Mouse (Mus musculus) retina, adult 2 months (tissue): ENCODE data around the gene 1810055G02Rik.

Experiments used
- DNase-seq: peaks from one replicate; pipeline ENCODE4 v3.0.0-alpha.2; 2012; ENCODE audit warnings: low read depth, low spot score

Gene 1810055G02Rik

GRCm38 (mm10) chr19:3695006-3695405 lies 13.1 kb upstream of the 1810055G02Rik start:
- no peak for DNase-seq

GRCm38 (mm10) chr19:3695471-3695870 lies 12.6 kb upstream of the 1810055G02Rik start:
- DNase-seq = no peak

DNA sequence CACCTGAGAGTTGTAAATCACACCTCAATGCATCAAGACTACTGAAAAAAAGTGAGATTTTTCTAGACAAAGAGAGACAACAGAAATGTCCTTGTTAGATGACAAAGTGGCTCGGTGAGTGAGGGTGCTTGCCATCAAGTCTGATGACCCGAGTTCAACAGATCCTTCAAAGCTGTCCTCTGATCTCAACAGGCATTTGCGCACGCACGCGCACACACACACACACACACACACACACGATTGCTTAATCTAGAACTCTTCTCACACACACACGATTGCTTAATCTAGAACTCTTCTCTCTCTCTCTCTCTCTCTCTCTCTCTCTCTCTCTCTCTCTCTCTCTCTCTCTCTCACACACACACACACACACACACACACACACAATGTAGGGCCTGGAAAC lies 12.1 kb upstream of the 1810055G02Rik start:
- no peak for DNase-seq

DNA sequence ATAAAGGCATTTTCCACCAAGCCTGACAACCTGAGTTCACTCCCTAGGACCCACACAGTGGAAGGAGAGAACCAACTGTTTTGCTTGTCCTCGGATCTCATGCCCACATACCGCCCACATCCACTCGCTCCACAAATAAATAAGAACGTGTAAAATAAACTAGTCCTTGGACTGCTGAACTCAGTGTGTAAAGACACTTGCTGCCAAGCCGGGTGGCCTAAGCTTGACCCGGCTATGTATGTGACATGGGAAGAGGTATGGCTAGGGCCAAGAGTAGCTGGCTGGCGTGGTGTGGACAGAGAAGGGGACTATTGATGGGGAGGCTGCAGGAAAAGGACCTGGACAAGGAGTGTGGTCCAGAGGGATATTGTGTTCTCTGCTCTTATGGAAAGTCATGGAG lies 10.1 kb upstream of the 1810055G02Rik start:
- no peak for DNase-seq

DNA sequence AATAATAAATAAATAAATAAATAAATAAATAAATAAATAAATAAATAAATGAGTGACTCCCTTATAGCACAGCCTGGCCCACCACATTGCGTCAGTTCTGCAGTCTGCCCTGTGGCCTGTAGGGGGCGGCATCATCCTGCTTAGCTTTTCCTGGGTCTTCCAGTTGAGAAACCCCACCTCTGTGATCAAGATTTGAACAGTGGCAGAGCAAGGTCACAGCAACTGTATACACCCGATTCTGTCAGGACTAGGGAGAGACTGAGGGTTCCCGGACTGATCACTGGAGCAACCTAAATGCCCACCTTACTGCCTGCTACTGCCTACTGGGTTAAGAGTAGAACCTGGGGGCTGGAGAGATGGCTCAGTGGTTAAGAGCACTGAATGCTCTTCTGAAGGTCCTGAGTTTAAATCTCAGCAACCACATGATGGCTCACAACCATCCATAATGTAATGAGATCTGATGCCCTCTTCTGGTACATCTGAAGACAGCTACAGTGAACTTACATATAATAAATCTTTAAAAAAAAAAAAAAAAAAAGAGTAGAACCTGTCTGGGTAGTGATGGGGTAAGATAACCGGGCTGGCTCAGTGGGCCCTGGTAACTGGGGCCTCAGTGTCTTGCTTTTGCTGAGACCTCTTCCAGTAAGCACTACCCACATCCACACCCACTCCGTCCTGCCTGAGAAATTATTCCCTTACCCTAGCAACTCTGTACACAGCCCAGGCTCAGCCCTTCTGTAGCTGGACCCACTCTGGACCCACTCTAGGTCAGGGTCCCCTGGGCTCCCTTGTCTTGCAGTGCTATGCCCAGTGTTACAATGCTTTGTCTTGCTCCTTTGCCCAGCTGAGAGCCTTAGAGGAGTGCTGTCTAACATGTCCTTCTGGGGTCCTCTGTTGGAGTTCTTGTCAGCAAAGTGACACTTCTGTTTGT lies 8.3 kb upstream of the 1810055G02Rik start:
- peak; percentile 36 for DNase-seq

DNA sequence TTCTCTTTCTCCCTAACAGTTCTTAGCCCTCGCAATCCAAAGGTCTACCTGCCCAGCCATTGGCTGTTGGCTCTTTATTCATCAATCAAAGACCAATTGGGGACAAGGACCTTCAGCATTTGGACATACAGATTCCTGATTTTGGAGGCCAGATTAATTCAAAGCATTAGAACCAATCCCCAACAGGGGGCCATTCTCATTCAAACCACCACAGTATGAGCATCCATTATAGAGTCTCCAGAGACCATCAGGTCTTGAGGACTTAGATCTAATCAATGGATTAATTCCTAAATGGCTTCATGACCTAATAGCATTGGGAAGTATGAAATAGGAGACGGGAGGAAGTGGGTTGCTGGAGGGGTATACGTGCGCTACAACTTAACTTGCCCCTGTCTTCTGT lies 5.6 kb upstream of the 1810055G02Rik start:
- DNase-seq = no peak

DNA sequence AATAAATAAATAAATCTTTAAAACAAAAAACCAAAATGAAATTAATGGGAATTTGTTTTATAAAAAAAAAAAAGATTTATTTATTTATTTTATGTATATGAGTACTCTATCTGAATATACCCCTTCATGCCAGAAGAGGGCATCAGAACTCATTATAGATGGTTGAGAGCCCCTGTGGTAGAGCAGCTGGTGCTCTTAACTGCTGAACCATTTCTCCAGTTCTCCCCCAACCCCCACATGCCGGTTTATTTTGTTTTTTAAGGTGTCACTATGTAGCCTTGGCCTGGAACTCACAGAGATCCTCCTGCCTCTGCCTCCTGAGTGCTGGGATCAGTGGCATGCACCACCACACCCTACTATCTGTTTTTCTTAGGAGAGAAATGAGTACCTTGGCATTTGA lies 1.8 kb upstream of the 1810055G02Rik start:
- DNase-seq = no peak

DNA sequence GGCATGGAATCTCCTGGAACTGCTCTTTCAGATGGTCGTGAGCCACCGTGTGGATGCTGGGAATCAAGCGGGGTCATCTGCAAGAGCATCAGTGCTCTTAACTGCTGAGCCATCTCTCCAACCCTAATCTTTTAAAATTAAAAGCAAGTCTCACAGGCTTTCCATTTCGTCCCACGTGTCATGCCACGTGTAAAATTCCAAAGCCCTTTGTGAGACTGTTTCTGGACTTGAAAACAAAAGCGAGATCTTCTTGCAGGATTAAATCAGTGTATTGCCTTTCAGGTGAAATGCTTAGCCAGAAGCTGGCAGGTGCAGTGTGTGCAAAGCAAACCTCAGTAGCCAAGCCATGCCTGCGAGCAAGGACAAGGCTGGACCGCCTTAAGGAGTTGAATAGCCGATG lies 540 bp upstream of the 1810055G02Rik start:
- peak; percentile 22 for DNase-seq

DNA sequence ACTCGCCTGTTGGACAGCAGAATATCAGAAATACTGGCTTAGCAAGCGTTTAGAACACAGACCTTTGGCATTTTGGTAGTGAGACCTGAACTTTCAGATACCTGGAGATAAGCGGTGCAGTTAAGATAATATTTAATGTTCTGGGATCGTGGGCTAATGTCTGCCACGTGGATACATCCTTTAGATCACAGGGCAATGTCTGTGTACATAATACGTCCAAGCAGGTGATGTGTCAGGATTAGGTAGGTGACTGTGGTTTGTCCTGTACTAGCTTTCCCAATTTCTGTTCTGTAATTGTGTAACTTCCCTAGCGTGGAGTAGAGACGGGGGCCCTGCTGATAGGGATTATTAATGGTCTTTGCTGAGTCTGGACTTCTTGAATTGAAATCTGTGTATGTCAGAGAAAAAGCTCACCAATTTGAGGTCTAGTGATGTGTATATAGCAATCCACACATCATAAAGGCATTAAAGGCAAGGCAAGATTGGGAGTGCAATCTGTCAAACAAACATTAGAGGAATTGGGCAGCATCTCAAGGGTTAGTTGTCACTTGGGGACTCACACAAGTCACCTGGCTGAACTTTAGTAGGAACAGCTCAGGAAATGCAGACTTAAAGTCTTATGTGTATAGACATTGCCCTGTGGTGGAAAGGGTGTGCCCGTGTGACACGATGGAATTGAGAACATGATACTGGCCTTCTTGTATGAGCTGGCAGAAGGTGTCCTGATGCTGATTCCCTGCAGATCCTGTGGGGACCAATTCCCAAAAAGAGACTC lies 1.1 kb downstream of the 1810055G02Rik start:
- DNase-seq = no peak

DNA sequence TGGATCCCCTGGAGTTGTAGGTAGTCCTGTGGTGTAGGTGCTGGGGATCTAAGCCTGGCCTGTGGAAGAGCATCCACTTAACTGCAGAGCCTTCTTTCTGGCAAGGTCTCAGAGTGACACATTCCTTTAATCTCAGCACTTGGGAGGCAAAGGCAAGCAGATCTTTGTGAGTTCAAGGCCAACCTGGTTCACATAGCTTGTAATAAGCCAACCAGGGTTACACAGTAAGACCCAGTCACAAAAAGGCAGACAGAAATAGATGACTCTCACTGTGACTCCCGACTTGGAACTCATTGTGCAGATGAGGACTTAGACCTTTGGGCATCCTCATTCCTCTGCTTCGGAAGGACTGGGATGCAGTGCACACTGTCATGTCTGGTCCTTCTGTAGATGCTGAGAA lies 2.3 kb downstream of the 1810055G02Rik start:
- DNase-seq = no peak

- DNase-seq = no peak
These were observed 6.3 kb downstream of the 1810055G02Rik start for GRCm38 (mm10) chr19:3714381-3714780.

GRCm38 (mm10) chr19:3718481-3719361 lies 10.6 kb downstream of the 1810055G02Rik start:
- DNase-seq = peak; percentile 46

GRCm38 (mm10) chr19:3719362-3719891 lies 11.3 kb downstream of the 1810055G02Rik start:
- no peak for DNase-seq

GRCm38 (mm10) chr19:3723170-3723569 lies 15.1 kb downstream of the 1810055G02Rik start:
- no peak for DNase-seq

- DNase-seq = no peak
These were observed 15.8 kb downstream of the 1810055G02Rik start for GRCm38 (mm10) chr19:3723904-3724303.

GRCm38 (mm10) chr19:3724779-3725178 lies 16.7 kb downstream of the 1810055G02Rik start:
- DNase-seq = peak; percentile 56

- no peak for DNase-seq
These were observed 20.8 kb downstream of the 1810055G02Rik start for GRCm38 (mm10) chr19:3728901-3729300.

DNA sequence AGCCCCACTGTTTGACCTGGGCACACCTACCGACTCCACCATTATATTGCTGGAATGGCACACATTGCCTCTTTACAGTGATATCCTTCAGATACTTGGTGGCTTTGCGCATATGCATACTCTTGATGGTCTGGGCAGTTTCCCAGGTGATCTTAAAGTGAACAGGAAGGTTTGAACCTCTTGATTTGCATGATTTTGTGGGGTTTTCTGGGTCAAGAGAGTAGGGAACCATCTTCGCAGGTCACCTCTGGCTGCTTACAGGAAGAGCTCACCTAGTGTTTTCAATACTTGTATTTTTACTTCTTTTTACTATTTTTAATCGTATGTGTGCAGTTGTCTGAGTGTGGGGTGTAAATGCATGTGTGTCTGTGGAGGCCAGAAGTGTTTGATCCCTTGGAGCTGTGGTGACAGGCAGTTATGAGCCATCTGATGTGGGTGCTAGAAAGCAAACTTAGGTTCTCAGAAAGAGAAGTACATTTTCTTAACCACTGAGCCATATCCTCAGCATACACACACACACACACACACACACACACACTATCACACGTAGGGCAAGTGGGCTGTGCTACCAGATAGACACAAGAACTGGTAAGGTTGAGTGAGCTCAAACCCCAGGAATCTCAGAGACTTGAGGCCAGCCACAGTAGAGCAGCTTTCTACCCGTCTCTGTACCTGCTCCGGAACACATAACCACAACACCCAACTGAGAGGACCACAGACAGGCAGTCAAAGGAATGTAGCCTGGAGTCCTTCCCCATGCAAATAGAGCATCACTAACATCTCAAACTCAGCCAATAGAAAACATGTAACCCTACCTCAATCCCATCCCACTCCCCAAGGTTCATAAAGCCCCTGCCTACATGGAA lies 22.9 kb downstream of the 1810055G02Rik start:
- DNase-seq = no peak

DNA sequence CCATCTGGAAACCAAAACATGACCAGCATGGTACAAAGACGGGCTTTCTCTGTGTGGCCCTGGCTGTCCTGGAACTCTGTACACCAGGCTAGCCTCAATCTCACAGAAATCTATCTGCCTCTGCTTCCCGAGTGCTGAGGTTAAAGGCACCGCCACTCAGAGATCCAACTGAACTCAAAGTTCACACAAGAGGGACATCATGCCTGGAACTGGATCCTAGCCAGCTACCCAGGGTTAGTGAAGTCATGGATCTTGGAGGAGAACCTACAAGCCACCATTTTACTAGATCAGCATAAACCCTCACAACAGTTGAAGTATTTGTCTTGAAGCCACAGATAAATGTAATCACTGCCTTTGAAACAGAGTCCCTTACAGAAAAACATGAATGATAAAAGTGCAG lies 27.9 kb downstream of the 1810055G02Rik start:
- no peak for DNase-seq

- DNase-seq = no peak
These were observed 31.6 kb downstream of the 1810055G02Rik start for GRCm38 (mm10) chr19:3739650-3740049.
